Comparison of ENCODE assay signal across 1 mouse cellular context in the genomic region with DNA sequence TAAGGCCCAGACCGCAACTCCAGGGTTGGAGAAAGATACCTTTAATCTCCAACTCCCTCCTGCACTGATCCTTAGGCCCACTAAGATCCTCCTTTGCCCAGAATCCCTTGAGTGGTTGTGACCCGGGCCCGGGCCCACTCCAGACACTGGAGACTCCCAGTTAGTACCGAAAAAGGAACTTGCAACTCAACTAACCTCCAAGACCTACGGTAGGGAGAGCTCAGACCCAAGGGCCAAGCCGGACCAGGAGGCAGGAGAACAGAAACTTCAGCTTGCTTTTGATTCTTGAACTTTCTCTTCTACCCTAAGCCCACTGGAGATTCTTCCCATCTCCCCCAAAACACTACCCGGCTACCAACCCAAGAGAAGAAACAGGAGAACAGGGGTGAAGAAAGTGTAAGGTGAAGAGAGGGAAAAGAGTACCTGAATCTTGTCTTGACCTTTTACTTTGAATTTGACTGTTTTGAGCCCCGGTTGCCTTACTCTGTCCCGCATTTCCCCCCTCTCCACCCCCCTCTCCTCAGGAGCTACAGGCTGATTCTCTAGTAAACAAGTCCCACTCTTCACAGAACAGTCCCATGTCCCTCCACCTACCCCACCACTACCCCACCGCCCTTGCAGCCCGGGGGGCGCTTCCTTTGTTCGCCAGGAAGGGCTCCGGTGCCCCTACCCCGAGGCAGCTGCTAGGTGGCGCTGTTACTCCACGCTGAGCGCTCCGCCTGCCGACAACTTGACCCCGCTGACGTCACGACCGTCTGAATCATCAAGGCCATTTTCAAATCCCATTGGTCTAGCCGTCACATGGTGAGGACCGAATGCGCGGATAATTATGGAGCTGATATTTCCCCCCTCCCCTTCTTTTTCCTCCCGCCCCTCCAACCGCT.
TF ChIP-seq lines count a peak whose summit lies in the region.

No protein-coding gene starts in this region.

TF ChIP-seq in MEL, 35 proteins besides CTCF, POLR2A, EP300 and RAD21 (continued from another document):
- TF ChIP-seq USF1 (IDR thresholded peaks at IDR 0.05; ENCODE audit: low read depth, low read length) (peak; percentile 95), GATA1 (IDR thresholded peaks at IDR 0.05; ENCODE audit: low read depth, low read length) (peak; percentile 28; the same call in 1 of the 2 replicates), ZKSCAN1 (IDR thresholded peaks at IDR 0.05; ENCODE audit: low read depth, low read length) (no peak), SIN3A (IDR thresholded peaks at IDR 0.05; ENCODE audit: low read length) (peak; percentile 84; the same call in 1 of the 2 replicates), GABPA (IDR thresholded peaks at IDR 0.05; ENCODE audit: low read depth, low read length) (peak; percentile 35; the same call in 1 of the 2 replicates), ZMIZ1 (IDR thresholded peaks at IDR 0.05; ENCODE audit: low read depth, low read length) (no peak), POLR2AphosphoS2 (IDR thresholded peaks at IDR 0.05; ENCODE audit: low read length) (no peak), MXI1 (IDR thresholded peaks at IDR 0.05; ENCODE audit: low read depth, low read length) (peak; percentile 77; the same call in 1 of the 2 replicates), ZC3H11A (IDR thresholded peaks at IDR 0.05; ENCODE audit: low read depth, low read length) (peak; percentile 90), MAFK (IDR thresholded peaks at IDR 0.05; ENCODE audit: borderline replicate concordance, low read depth, low read length) (no peak), CHD2 (IDR thresholded peaks at IDR 0.05; ENCODE audit: low read length) (no peak), TAL1 (IDR thresholded peaks at IDR 0.05; ENCODE audit: low read length) (no peak), NRF1 (IDR thresholded peaks at IDR 0.05; ENCODE audit: insufficient read depth, low read depth, low read length, poor library complexity, severe bottlenecking) (peak; percentile 35; the same call in 1 of the 2 replicates), TBP (IDR thresholded peaks at IDR 0.05; ENCODE audit: low read depth, low read length) (no peak), RCOR1 (IDR thresholded peaks at IDR 0.05; ENCODE audit: low read depth, low read length) (no peak), ETS1 (IDR thresholded peaks at IDR 0.05; ENCODE audit: low read depth, low read length) (peak; percentile 74; the same call in 1 of the 2 replicates), MAX (IDR thresholded peaks at IDR 0.05; ENCODE audit: low read length) (peak; percentile 80), CHD1 (IDR thresholded peaks at IDR 0.05; ENCODE audit: low read depth, low read length) (no peak), USF2 (IDR thresholded peaks at IDR 0.05; ENCODE audit: borderline replicate concordance in 1 of 2, insufficient read depth in 1 of 2, low read depth in 1 of 2, low read length in 2 of 2) (peak in 1 of 2 experiments; percentile 74; a peak in 1 of 4 replicates), UBTF (IDR thresholded peaks at IDR 0.05; ENCODE audit: borderline replicate concordance, insufficient read depth, low read depth, low read length) (no peak), MYC (IDR thresholded peaks at IDR 0.05; ENCODE audit: low read depth, low read length) (peak; percentile 80), ELF1 (IDR thresholded peaks at IDR 0.05; ENCODE audit: low read depth, low read length) (peak; percentile 53), SMC3 (IDR thresholded peaks at IDR 0.05; ENCODE audit: low read depth, low read length) (peak; percentile 89), MEF2A (IDR thresholded peaks at IDR 0.05; ENCODE audit: extremely low read depth, insufficient replicate concordance, low read depth, low read length, poor library complexity, severe bottlenecking) (no peak), POLR2AphosphoS5 (IDR thresholded peaks at IDR 0.05; ENCODE audit: borderline replicate concordance, low read depth, low read length) (no peak), MAZ (IDR thresholded peaks at IDR 0.05; ENCODE audit: low read depth, low read length) (no peak; the same call in 1 of the 2 replicates), HCFC1 (IDR thresholded peaks at IDR 0.05; ENCODE audit: low read depth, low read length) (peak; percentile 77), TCF12 (IDR thresholded peaks at IDR 0.05; ENCODE audit: low read depth, low read length) (peak; percentile 60), BHLHE40 (IDR thresholded peaks at IDR 0.05; ENCODE audit: borderline replicate concordance, low read depth, low read length) (peak; percentile 59; the same call in 1 of the 2 replicates), MYB (IDR thresholded peaks at IDR 0.05; ENCODE audit: low read depth, low read length) (no peak), ZNF384 (IDR thresholded peaks at IDR 0.05; ENCODE audit: low read depth, low read length) (no peak; the same call in 1 of the 2 replicates), KAT2A (conservative IDR thresholded peaks at IDR 0.05; ENCODE audit: low read depth, low read length) (0 out of 2 replicates have a peak, but pooled peaks have one; percentile 28), E2F4 (IDR thresholded peaks at IDR 0.05; ENCODE audit: borderline replicate concordance, low read depth, low read length) (no peak)
